Comparison of ENCODE assay signal across 8 mouse cellular contexts in genomic region chr19:27216767-27217403, GRCm38 (mm10). TPM values are rescaled to one million over a fixed set of nuclear protein-coding genes. Genes with fewer than 3 reads are reported as not detected.
DNase-seq lines count a peak whose midpoint lies in the region; ATAC-seq lines count a peak whose summit lies in the region.

No protein-coding gene starts in this region.

- intact Hi-C loops in gastrocnemius, postnatal 36 days (cut with DNase I), result loop anchor here (5.0 to 10.0 kb wide), 3 partner anchors 40 to 198 kb away; no protein-coding TSS in a partner anchor
- intact Hi-C loops in left cerebral cortex, postnatal 25 days (cut with DNase I), result loop anchor here (2.0 to 5.0 kb wide), 4 partner anchors 95 to 468 kb away; no protein-coding TSS in a partner anchor

- no peak overlapping the region for H3K27ac ChIP-seq in intestine, embryonic 16.5 days (ENCODE audit: low read length)
- peak overlapping the region; percentile 91 for H3K27ac ChIP-seq in midbrain, embryonic 10.5 days (replicated peaks)

- H3K4me3 ChIP-seq in intestine, embryonic 16.5 days (ENCODE audit: low read length), result peak overlapping the region; percentile 68
- H3K4me3 ChIP-seq in midbrain, embryonic 10.5 days, result peak overlapping the region; percentile 83

- peak; percentile 78 to 80 for DNase-seq in adrenal gland, postnatal 36 days
- DNase-seq in embryo, embryonic 11.5 days (ENCODE audit: low read depth, low spot score), result peak; percentile 44
- DNase-seq in gastrocnemius, postnatal 36 days, result peak; percentile 47 to 54
- peak; percentile 71 to 72 for DNase-seq in left cerebral cortex, postnatal 25 days (ENCODE audit: low spot score in 2 of 2)
- DNase-seq in midbrain, embryonic 10.5 days (ENCODE audit: low spot score), result peak; percentile 75
- peak; percentile 79 for DNase-seq in skeletal muscle tissue, adult 2 months (ENCODE audit: low read depth, low spot score)

- H3K36me3 ChIP-seq in intestine, embryonic 16.5 days (ENCODE audit: control insufficient read depth, insufficient read depth, low read length), result no peaks in the 10 kb centered on the region
- no peaks in the 10 kb centered on the region for H3K36me3 ChIP-seq in midbrain, embryonic 10.5 days

- peak overlapping the region; percentile 98 for H3K4me2 ChIP-seq in intestine, embryonic 16.5 days (ENCODE audit: low read depth, low read length)

- H3K27me3 ChIP-seq in intestine, embryonic 16.5 days (replicated peaks; ENCODE audit: control insufficient read depth, insufficient read depth, low read length), result peaks cover 14% of the 10 kb centered on the region; the same call in 1 of the 2 replicates
- peaks cover 43% of the 10 kb centered on the region for H3K27me3 ChIP-seq in midbrain, embryonic 10.5 days (ENCODE audit: low read depth, poor library complexity, severe bottlenecking)

- peaks cover 10% of the 10 kb centered on the region; the same call in 1 of the 2 replicates for H3K4me1 ChIP-seq in intestine, embryonic 16.5 days (ENCODE audit: control insufficient read depth, insufficient read depth, low read length)
- peaks cover 37% of the 10 kb centered on the region for H3K4me1 ChIP-seq in midbrain, embryonic 10.5 days

- WGBS in intestine, embryonic 16.5 days, result under 1% methylated on average over 62 of the region's 62 CpGs
- WGBS in midbrain, embryonic 10.5 days, result under 1% methylated on average over 61 of the region's 62 CpGs

- no peaks in the 10 kb centered on the region for H3K9me3 ChIP-seq in intestine, embryonic 16.5 days (ENCODE audit: control insufficient read depth, low read length)
- no peaks in the 10 kb centered on the region for H3K9me3 ChIP-seq in midbrain, embryonic 10.5 days (replicated peaks)

- peak overlapping the region; percentile 69 for H3K9ac ChIP-seq in intestine, embryonic 16.5 days (ENCODE audit: low read depth, low read length)

- ATAC-seq in intestine, embryonic 16.5 days, result peak; percentile 78
- ATAC-seq in megakaryocyte-erythroid progenitor cell, adult 5-6 weeks (replicated peaks; ENCODE audit: low FRiP score, low TSS enrichment, poor library complexity, severe bottlenecking), result no peak

RNA-seq across cellular contexts. Expression of gene Vldlr, which starts 0.6 kb away (rescaled TPM):
- 10 to 100 TPM; 24.5 to 29.1 TPM for total RNA-seq in adrenal gland, postnatal 36 days (2021)
- 10 to 100 TPM; 55.6 to 58.2 TPM for total RNA-seq in gastrocnemius, postnatal 36 days (2021)
- 5.4 and 5.7 TPM in 2 replicates for polyA plus RNA-seq in intestine, embryonic 16.5 days (2015; fragmentation: Nextera tagmentation; extraction: Ambion mirVana)
- total RNA-seq in left cerebral cortex, postnatal 25 days (2021), result 10 to 100 TPM; 61.8 to 63.1 TPM
- 7.6 and 7.9 TPM in 2 replicates for polyA plus RNA-seq in midbrain, embryonic 10.5 days (2016; fragmentation: Nextera tagmentation; extraction: Ambion mirVana)
- not detected in 2 replicates for total RNA-seq in megakaryocyte-erythroid progenitor cell, adult 5-6 weeks (2014; fragmentation: Nextera tagmentation)
- 0.72 TPM in 1 of 2 replicates, not detected in the other for total RNA-seq in megakaryocyte-erythroid progenitor cell, adult 5-6 weeks (2017)

Comparison
In these comparisons a context has a peak if more than half of its experiments do, and no peak if none do; other contexts are left out.
1. RNA of gene Vldlr, which starts 0.6 kb away (total RNA-seq): 61.8 to 63.1 TPM in left cerebral cortex, postnatal 25 days, 55.6 to 58.2 TPM in gastrocnemius, postnatal 36 days and 24.5 to 29.1 TPM in adrenal gland, postnatal 36 days; 0.72 TPM in megakaryocyte-erythroid progenitor cell, adult 5-6 weeks; every median in the first group is over 10 times any median in the second.
2. Peak in every context shown above with its lines, with median percentiles within 50 percentile points of each other: DNase-seq.